Mouse (Mus musculus): ENCODE data around the gene Pmm1. TPM values are rescaled to one million over a fixed set of nuclear protein-coding genes. Genes with fewer than 3 reads are reported as not detected.
A peak's percentile ranks its signal among the peaks of the same experiment; 100 is the strongest.

Gene Pmm1
- polyA plus RNA-seq, 1 experiment from 2014 or later: 28.6 TPM

GRCm38 (mm10) chr15:81936679-81937078, 24.1 kb downstream of the Pmm1 start, which contains the start of gene Csdc2:
TSS of gene Csdc2 (plus strand) at chr15:81936759.
- peaks cover 28% of the 10 kb centered on the region for H3K4me1 ChIP-seq
- peak; percentile 82 for DNase-seq (ENCODE audit: low spot score)
- H3K27ac ChIP-seq: peak within 1 kb of the TSS; percentile 77
- under 1% methylated on average over 12 of the region's 12 CpGs for WGBS
- H3K27me3 ChIP-seq (ENCODE audit: insufficient read depth, poor library complexity, severe bottlenecking): peaks cover 18% of the 10 kb centered on the region
- H3K36me3 ChIP-seq: no peaks in the 10 kb centered on the region
- H3K9me3 ChIP-seq: no peaks in the 10 kb centered on the region
- peak within 1 kb of the TSS; percentile 62 for H3K4me3 ChIP-seq

GRCm38 (mm10) chr15:81935869-81936637, 24.7 kb downstream of the Pmm1 start:
- peaks cover 18% of the 10 kb centered on the region for H3K27me3 ChIP-seq (ENCODE audit: insufficient read depth, poor library complexity, severe bottlenecking)
- H3K4me3 ChIP-seq: peak overlapping the region; percentile 62
- no peaks in the 10 kb centered on the region for H3K36me3 ChIP-seq
- H3K9me3 ChIP-seq: no peaks in the 10 kb centered on the region
- H3K4me1 ChIP-seq: peaks cover 28% of the 10 kb centered on the region
- no peak for DNase-seq (ENCODE audit: low spot score)
- 53% methylated on average over 7 of the region's 7 CpGs for WGBS
- peak overlapping the region; percentile 77 for H3K27ac ChIP-seq

- no peaks in the 10 kb centered on the region for H3K9me3 ChIP-seq
- H3K4me3 ChIP-seq: no peak overlapping the region
- peaks cover 18% of the 10 kb centered on the region for H3K27me3 ChIP-seq (ENCODE audit: insufficient read depth, poor library complexity, severe bottlenecking)
- no peak for DNase-seq (ENCODE audit: low spot score)
- no peaks in the 10 kb centered on the region for H3K36me3 ChIP-seq
- no peak overlapping the region for H3K27ac ChIP-seq
- 74% methylated on average over 1 of the region's 1 CpGs for WGBS
- H3K4me1 ChIP-seq: peaks cover 28% of the 10 kb centered on the region
These were observed 26.7 kb downstream of the Pmm1 start for GRCm38 (mm10) chr15:81933986-81934385.

- H3K9me3 ChIP-seq: no peaks in the 10 kb centered on the region
- DNase-seq (ENCODE audit: low spot score): no peak
- WGBS: 50% methylated on average over 12 of the region's 12 CpGs
- H3K4me3 ChIP-seq: no peak overlapping the region
- H3K27ac ChIP-seq: no peak overlapping the region
- H3K4me1 ChIP-seq: peaks cover 20% of the 10 kb centered on the region
- peaks cover 13% of the 10 kb centered on the region for H3K27me3 ChIP-seq (ENCODE audit: insufficient read depth, poor library complexity, severe bottlenecking)
- H3K36me3 ChIP-seq: no peaks in the 10 kb centered on the region
These were observed 27.7 kb downstream of the Pmm1 start for GRCm38 (mm10) chr15:81932951-81933470.

GRCm38 (mm10) chr15:81928277-81928676, 32.5 kb downstream of the Pmm1 start:
- WGBS: 69% methylated on average over 11 of the region's 11 CpGs
- no peak overlapping the region for H3K27ac ChIP-seq
- H3K9me3 ChIP-seq: no peaks in the 10 kb centered on the region
- no peak overlapping the region for H3K4me3 ChIP-seq
- DNase-seq (ENCODE audit: low spot score): no peak
- H3K36me3 ChIP-seq: peaks cover 1% of the 10 kb centered on the region; the same call in 1 of the 2 replicates
- 0 out of 2 replicates have a peak, but pooled peaks cover under 1% of the 10 kb centered on the region for H3K27me3 ChIP-seq (ENCODE audit: insufficient read depth, poor library complexity, severe bottlenecking)
- H3K4me1 ChIP-seq: peaks cover 20% of the 10 kb centered on the region

- H3K27me3 ChIP-seq (ENCODE audit: insufficient read depth, poor library complexity, severe bottlenecking): no peaks in the 10 kb centered on the region
- no peak for DNase-seq (ENCODE audit: low spot score)
- peaks cover 20% of the 10 kb centered on the region for H3K4me1 ChIP-seq
- H3K4me3 ChIP-seq: no peak overlapping the region
- H3K36me3 ChIP-seq: peaks cover 3% of the 10 kb centered on the region; the same call in 1 of the 2 replicates
- WGBS: 64% methylated on average over 4 of the region's 4 CpGs
- no peaks in the 10 kb centered on the region for H3K9me3 ChIP-seq
- H3K27ac ChIP-seq: no peak overlapping the region
These were observed 33.0 kb downstream of the Pmm1 start for GRCm38 (mm10) chr15:81927741-81928140.

- Histone ChIP-seq H3K27me3 (ENCODE audit: insufficient read depth, poor library complexity, severe bottlenecking) (no peaks in the 10 kb centered on the region), H3K9me3 (no peaks in the 10 kb centered on the region), H3K27ac (no peak overlapping the region; the same call in 1 of the 2 replicates), H3K36me3 (peaks cover 6% of the 10 kb centered on the region), H3K4me3 (peak overlapping the region; percentile 75), H3K4me1 (peaks cover 20% of the 10 kb centered on the region)
- 35% methylated on average over 9 of the region's 9 CpGs for WGBS
- no peak for DNase-seq (ENCODE audit: low spot score)
These were observed 34.3 kb downstream of the Pmm1 start for GRCm38 (mm10) chr15:81926446-81926822.

- peaks cover 6% of the 10 kb centered on the region for H3K36me3 ChIP-seq
- peak; percentile 98 for DNase-seq (ENCODE audit: low spot score)
- H3K9me3 ChIP-seq: no peaks in the 10 kb centered on the region
- peaks cover 20% of the 10 kb centered on the region for H3K4me1 ChIP-seq
- WGBS: under 1% methylated on average over 54 of the region's 54 CpGs
- peak within 1 kb of the TSS; percentile 85 for H3K27ac ChIP-seq
- H3K4me3 ChIP-seq: peak within 1 kb of the TSS; percentile 75
- H3K27me3 ChIP-seq (ENCODE audit: insufficient read depth, poor library complexity, severe bottlenecking): no peaks in the 10 kb centered on the region
These were observed 34.8 kb downstream of the Pmm1 start, which contains the start of gene Polr3h for GRCm38 (mm10) chr15:81925760-81926445. TSS of gene Polr3h (minus strand) at chr15:81926240.

- Histone ChIP-seq H3K4me1 (peaks cover 20% of the 10 kb centered on the region), H3K36me3 (peaks cover 6% of the 10 kb centered on the region), H3K27ac (no peak overlapping the region), H3K9me3 (no peaks in the 10 kb centered on the region), H3K4me3 (peak overlapping the region; percentile 75), H3K27me3 (ENCODE audit: insufficient read depth, poor library complexity, severe bottlenecking) (no peaks in the 10 kb centered on the region)
- DNase-seq (ENCODE audit: low spot score): no peak
- 75% methylated on average over 11 of the region's 11 CpGs for WGBS
These were observed 35.8 kb downstream of the Pmm1 start for GRCm38 (mm10) chr15:81924933-81925332.

- 70% methylated on average over 5 of the region's 5 CpGs for WGBS
- Histone ChIP-seq H3K4me1 (peaks cover 15% of the 10 kb centered on the region), H3K9me3 (no peaks in the 10 kb centered on the region), H3K27me3 (ENCODE audit: insufficient read depth, poor library complexity, severe bottlenecking) (no peaks in the 10 kb centered on the region), H3K27ac (no peak overlapping the region), H3K36me3 (peaks cover 20% of the 10 kb centered on the region), H3K4me3 (no peak overlapping the region)
- no peak for DNase-seq (ENCODE audit: low spot score)
These were observed 39.5 kb downstream of the Pmm1 start for GRCm38 (mm10) chr15:81921255-81921654.

- WGBS: 89% methylated on average over 10 of the region's 10 CpGs
- no peak for DNase-seq (ENCODE audit: low spot score)
These were observed 40.0 kb downstream of the Pmm1 start for GRCm38 (mm10) chr15:81920546-81921217.

GRCm38 (mm10) chr15:81919062-81919461, 41.7 kb downstream of the Pmm1 start:
- Histone ChIP-seq H3K36me3 (peaks cover 42% of the 10 kb centered on the region), H3K9me3 (no peaks in the 10 kb centered on the region), H3K27ac (no peak overlapping the region), H3K27me3 (ENCODE audit: insufficient read depth, poor library complexity, severe bottlenecking) (no peaks in the 10 kb centered on the region), H3K4me1 (peaks cover 3% of the 10 kb centered on the region; the same call in 1 of the 2 replicates), H3K4me3 (no peak overlapping the region)
- 79% methylated on average over 5 of the region's 5 CpGs for WGBS
- no peak for DNase-seq (ENCODE audit: low spot score)

More at GRCm38 (mm10) chr15:81920546-81921217, 40.0 kb downstream of the Pmm1 start:
- Histone ChIP-seq H3K4me3 (no peak overlapping the region), H3K4me1 (peaks cover 14% of the 10 kb centered on the region), H3K27me3 (ENCODE audit: insufficient read depth, poor library complexity, severe bottlenecking) (no peaks in the 10 kb centered on the region), H3K9me3 (no peaks in the 10 kb centered on the region), H3K36me3 (peaks cover 25% of the 10 kb centered on the region), H3K27ac (no peak overlapping the region)
